Mouse (Mus musculus) embryonic facial prominence, embryonic 10.5 days (tissue): Measurements from ENCODE around the gene Aes. TPM values are rescaled to one million over a fixed set of nuclear protein-coding genes. Genes with fewer than 3 reads are reported as not detected.

Experiments
- DNase-seq: peaks from one replicate; pipeline ENCODE4 v3.0.0-alpha.2; 2017; ENCODE audit warnings: low spot score
- H3K27ac ChIP-seq: fragments of 300-500 bp; sonication (generic); replicated peaks from 2 replicates; pipeline ENCODE4 v1.5.1; 2016; ENCODE audit warnings: mild to moderate bottlenecking
- H3K27me3 ChIP-seq: fragments of 300-500 bp; sonication (generic); replicated peaks from 2 replicates; pipeline ENCODE4 v1.6.1; 2016; ENCODE audit warnings: low read depth, mild to moderate bottlenecking; ENCODE audit not compliant: poor library complexity, severe bottlenecking
- H3K36me3 ChIP-seq: fragments of 300-500 bp; sonication (generic); replicated peaks from 2 replicates; pipeline ENCODE4 v1.6.1; 2016; ENCODE audit warnings: mild to moderate bottlenecking, moderate library complexity
- H3K4me1 ChIP-seq: fragments of 300-500 bp; sonication (generic); 2 replicates; pipeline ENCODE4 v1.6.1; 2016
- H3K4me3 ChIP-seq: fragments of 300-500 bp; sonication (generic); 2 replicates; pipeline ENCODE4 v1.5.1; 2016; ENCODE audit warnings: mild to moderate bottlenecking, moderate library complexity
- H3K9me3 ChIP-seq: fragments of 300-500 bp; sonication (generic); 2 replicates; pipeline ENCODE4 v1.6.1; 2016; ENCODE audit warnings: mild to moderate bottlenecking
- WGBS: fragments of 180-500 bp; shearing (Covaris S2); methylation state at CpG from one replicate; pipeline ENCODE4 v1.1.7; 2016; 5-methylcytosine and 5-hydroxymethylcytosine counted together
- polyA plus RNA-seq: library from polyadenylated mRNA; unstranded; fragments of >200 nt; fragmentation: Nextera tagmentation; extraction: Ambion mirVana; gene quantifications from 2 replicates; pipeline ENCODE4 v1.2.1, GENCODE M21; 2016

Gene Aes
- polyA plus RNA-seq, 1 experiment from 2014 or later: 347 TPM

GRCm38 (mm10) chr10:81563481-81563880 is 4.2 kb downstream of the Aes start:
- peak overlapping the region; percentile 56 for H3K4me3 ChIP-seq
- H3K27me3 ChIP-seq: peaks cover 71% of the 10 kb centered on the region
- H3K9me3 ChIP-seq: no peaks in the 10 kb centered on the region
- H3K27ac ChIP-seq: peak overlapping the region; percentile 82; the same call in 1 of the 2 replicates
- DNase-seq: peak; percentile 45
- H3K36me3 ChIP-seq: peaks cover 60% of the 10 kb centered on the region
- H3K4me1 ChIP-seq: peaks cover 92% of the 10 kb centered on the region
- 33% methylated on average over 6 of the region's 6 CpGs for WGBS

- Histone ChIP-seq H3K36me3 (peaks cover 60% of the 10 kb centered on the region), H3K27ac (peak overlapping the region; percentile 82), H3K27me3 (peaks cover 78% of the 10 kb centered on the region), H3K9me3 (no peaks in the 10 kb centered on the region), H3K4me3 (peak overlapping the region; percentile 56), H3K4me1 (peaks cover 95% of the 10 kb centered on the region)
- DNase-seq: peak; percentile 72
- 3% methylated on average over 10 of the region's 10 CpGs for WGBS
These were observed 4.9 kb downstream of the Aes start for GRCm38 (mm10) chr10:81564216-81564615.

GRCm38 (mm10) chr10:81564734-81565133 is 5.4 kb downstream of the Aes start:
- peak; percentile 82 for DNase-seq
- WGBS: 9% methylated on average over 10 of the region's 10 CpGs
- Histone ChIP-seq H3K4me1 (peaks cover 96% of the 10 kb centered on the region), H3K36me3 (peaks cover 60% of the 10 kb centered on the region), H3K4me3 (peak overlapping the region; percentile 56), H3K27ac (peak overlapping the region; percentile 82), H3K27me3 (peaks cover 83% of the 10 kb centered on the region), H3K9me3 (no peaks in the 10 kb centered on the region)

GRCm38 (mm10) chr10:81565257-81566228 is 6.3 kb downstream of the Aes start:
- peak overlapping the region; percentile 56; the same call in 1 of the 2 replicates for H3K4me3 ChIP-seq
- peak; percentile 42 for DNase-seq
- H3K27me3 ChIP-seq: peaks cover 78% of the 10 kb centered on the region
- H3K4me1 ChIP-seq: peaks cover 96% of the 10 kb centered on the region
- H3K9me3 ChIP-seq: no peaks in the 10 kb centered on the region
- 21% methylated on average over 20 of the region's 20 CpGs for WGBS
- peaks cover 60% of the 10 kb centered on the region for H3K36me3 ChIP-seq
- H3K27ac ChIP-seq: peak overlapping the region; percentile 82

- Histone ChIP-seq H3K27me3 (peaks cover 82% of the 10 kb centered on the region), H3K4me1 (peaks cover 97% of the 10 kb centered on the region), H3K36me3 (peaks cover 37% of the 10 kb centered on the region), H3K4me3 (peak overlapping the region; percentile 39), H3K9me3 (no peaks in the 10 kb centered on the region), H3K27ac (peak overlapping the region; percentile 82)
- peak; percentile 81 for DNase-seq
- 8% methylated on average over 16 of the region's 16 CpGs for WGBS
These were observed 9.3 kb downstream of the Aes start for GRCm38 (mm10) chr10:81568381-81569191.

GRCm38 (mm10) chr10:81569507-81570237 is 10.4 kb downstream of the Aes start:
- H3K4me3 ChIP-seq: peak overlapping the region; percentile 54
- peaks cover 29% of the 10 kb centered on the region for H3K36me3 ChIP-seq
- peaks cover 82% of the 10 kb centered on the region for H3K27me3 ChIP-seq
- H3K9me3 ChIP-seq: no peaks in the 10 kb centered on the region
- 33% methylated on average over 9 of the region's 9 CpGs for WGBS
- peaks cover 97% of the 10 kb centered on the region for H3K4me1 ChIP-seq
- H3K27ac ChIP-seq: peak overlapping the region; percentile 82
- DNase-seq: peak; percentile 42

- Histone ChIP-seq H3K36me3 (peaks cover 22% of the 10 kb centered on the region), H3K4me1 (peaks cover 97% of the 10 kb centered on the region), H3K4me3 (peak overlapping the region; percentile 54), H3K27ac (peak overlapping the region; percentile 82), H3K27me3 (peaks cover 82% of the 10 kb centered on the region), H3K9me3 (no peaks in the 10 kb centered on the region)
- WGBS: under 1% methylated on average over 10 of the region's 11 CpGs
- no peak for DNase-seq
These were observed 11.0 kb downstream of the Aes start for GRCm38 (mm10) chr10:81570238-81570800.

GRCm38 (mm10) chr10:81570831-81571500 is 11.7 kb downstream of the Aes start:
- H3K27ac ChIP-seq: peak overlapping the region; percentile 82
- under 1% methylated on average over 34 of the region's 34 CpGs for WGBS
- peaks cover 97% of the 10 kb centered on the region for H3K4me1 ChIP-seq
- peaks cover 82% of the 10 kb centered on the region for H3K27me3 ChIP-seq
- peak overlapping the region; percentile 54 for H3K4me3 ChIP-seq
- no peaks in the 10 kb centered on the region for H3K9me3 ChIP-seq
- peak; percentile 99 for DNase-seq
- H3K36me3 ChIP-seq: peaks cover 16% of the 10 kb centered on the region

- Histone ChIP-seq H3K4me1 (peaks cover 96% of the 10 kb centered on the region), H3K4me3 (peak overlapping the region; percentile 54), H3K9me3 (no peaks in the 10 kb centered on the region), H3K27ac (peak overlapping the region; percentile 80), H3K36me3 (peaks cover 11% of the 10 kb centered on the region), H3K27me3 (peaks cover 82% of the 10 kb centered on the region)
- under 1% methylated on average over 18 of the region's 18 CpGs for WGBS
- DNase-seq: peak; percentile 97
These were observed 12.2 kb downstream of the Aes start for GRCm38 (mm10) chr10:81571501-81571876.

GRCm38 (mm10) chr10:81572133-81572671 is 12.9 kb downstream of the Aes start:
- Histone ChIP-seq H3K4me3 (peak overlapping the region; percentile 54), H3K4me1 (peaks cover 89% of the 10 kb centered on the region), H3K9me3 (no peaks in the 10 kb centered on the region), H3K36me3 (0 out of 2 replicates have a peak, but pooled peaks cover 3% of the 10 kb centered on the region), H3K27me3 (peaks cover 82% of the 10 kb centered on the region), H3K27ac (peak overlapping the region; percentile 80)
- 2% methylated on average over 9 of the region's 9 CpGs for WGBS
- DNase-seq: no peak

- 0 out of 2 replicates have a peak overlapping the region, but pooled peaks have one; percentile 26 for H3K27ac ChIP-seq
- peak overlapping the region; percentile 54 for H3K4me3 ChIP-seq
- 6% methylated on average over 9 of the region's 9 CpGs for WGBS
- H3K36me3 ChIP-seq: no peaks in the 10 kb centered on the region
- H3K27me3 ChIP-seq: peaks cover 82% of the 10 kb centered on the region
- no peak for DNase-seq
- no peaks in the 10 kb centered on the region for H3K9me3 ChIP-seq
- peaks cover 81% of the 10 kb centered on the region for H3K4me1 ChIP-seq
These were observed 13.7 kb downstream of the Aes start for GRCm38 (mm10) chr10:81572975-81573374.
